Mouse (Mus musculus): ENCODE results near the gene Stac2. TPM values are rescaled to one million over a fixed set of nuclear protein-coding genes. Genes with fewer than 3 reads are reported as not detected.

Gene Stac2
- polyA plus RNA-seq, 1 experiment from 2014 or later: 0.78 TPM

- ATAC-seq (replicated peaks; ENCODE audit: insufficient number of reproducible peaks, insufficient read depth, low FRiP score, low read depth): no peak
- Histone ChIP-seq H3K27ac (no peak overlapping the region), H3K4me2 (no peak overlapping the region), H3K36me3 (no peaks in the 10 kb centered on the region), H3K27me3 (no peaks in the 10 kb centered on the region), H3K4me1 (replicated peaks) (0 out of 2 replicates have a peak, but pooled peaks cover 5% of the 10 kb centered on the region), H3K4me3 (no peak overlapping the region), H3K9ac (no peak overlapping the region), H3K9me3 (replicated peaks) (no peaks in the 10 kb centered on the region)
- WGBS: 90% methylated on average over 21 of the region's 21 CpGs
These were observed 14.0 kb upstream of the Stac2 start for GRCm38 (mm10) chr11:98067255-98067654.

- Histone ChIP-seq H3K9me3 (replicated peaks) (no peaks in the 10 kb centered on the region), H3K4me3 (no peak overlapping the region), H3K9ac (no peak overlapping the region), H3K27ac (no peak overlapping the region), H3K4me2 (no peak overlapping the region), H3K27me3 (no peaks in the 10 kb centered on the region), H3K4me1 (replicated peaks) (0 out of 2 replicates have a peak, but pooled peaks cover 9% of the 10 kb centered on the region), H3K36me3 (no peaks in the 10 kb centered on the region)
- ATAC-seq (replicated peaks; ENCODE audit: insufficient number of reproducible peaks, insufficient read depth, low FRiP score, low read depth): no peak; the same call in 1 of the 2 replicates
- WGBS: 87% methylated on average over 12 of the region's 12 CpGs
These were observed 12.9 kb upstream of the Stac2 start for GRCm38 (mm10) chr11:98066201-98066600.

- no peaks in the 10 kb centered on the region for H3K9me3 ChIP-seq (replicated peaks)
- H3K27ac ChIP-seq: no peak overlapping the region
- no peak overlapping the region for H3K4me3 ChIP-seq
- no peak overlapping the region for H3K9ac ChIP-seq
- ATAC-seq (replicated peaks; ENCODE audit: insufficient number of reproducible peaks, insufficient read depth, low FRiP score, low read depth): no peak
- 38% methylated on average over 6 of the region's 6 CpGs for WGBS
- 0 out of 2 replicates have a peak, but pooled peaks cover 2% of the 10 kb centered on the region for H3K27me3 ChIP-seq
- H3K36me3 ChIP-seq: no peaks in the 10 kb centered on the region
- no peak overlapping the region for H3K4me2 ChIP-seq
- peaks cover 15% of the 10 kb centered on the region for H3K4me1 ChIP-seq (replicated peaks)
These were observed 8.8 kb upstream of the Stac2 start for GRCm38 (mm10) chr11:98061904-98062562.

- no peak overlapping the region for H3K4me2 ChIP-seq
- no peaks in the 10 kb centered on the region for H3K9me3 ChIP-seq (replicated peaks)
- H3K27me3 ChIP-seq: 0 out of 2 replicates have a peak, but pooled peaks cover 2% of the 10 kb centered on the region
- 81% methylated on average over 3 of the region's 3 CpGs for WGBS
- peaks cover 17% of the 10 kb centered on the region for H3K4me1 ChIP-seq (replicated peaks)
- no peak for ATAC-seq (replicated peaks; ENCODE audit: insufficient number of reproducible peaks, insufficient read depth, low FRiP score, low read depth)
- H3K27ac ChIP-seq: no peak overlapping the region
- H3K4me3 ChIP-seq: no peak overlapping the region
- no peaks in the 10 kb centered on the region for H3K36me3 ChIP-seq
- H3K9ac ChIP-seq: no peak overlapping the region
These were observed 8.2 kb upstream of the Stac2 start for GRCm38 (mm10) chr11:98061441-98061840.

- no peak for ATAC-seq (replicated peaks; ENCODE audit: insufficient number of reproducible peaks, insufficient read depth, low FRiP score, low read depth)
These were observed 6.9 kb upstream of the Stac2 start for GRCm38 (mm10) chr11:98060104-98060692.

GRCm38 (mm10) chr11:98059662-98060061 lies 6.4 kb upstream of the Stac2 start:
- H3K9me3 ChIP-seq (replicated peaks): no peaks in the 10 kb centered on the region
- H3K27ac ChIP-seq: no peak overlapping the region
- no peak overlapping the region for H3K4me2 ChIP-seq
- no peaks in the 10 kb centered on the region for H3K36me3 ChIP-seq
- H3K27me3 ChIP-seq: peaks cover 15% of the 10 kb centered on the region; the same call in 1 of the 2 replicates
- H3K4me1 ChIP-seq (replicated peaks): peaks cover 14% of the 10 kb centered on the region
- H3K4me3 ChIP-seq: no peak overlapping the region
- 71% methylated on average over 7 of the region's 7 CpGs for WGBS
- no peak overlapping the region for H3K9ac ChIP-seq
- ATAC-seq (replicated peaks; ENCODE audit: insufficient number of reproducible peaks, insufficient read depth, low FRiP score, low read depth): no peak

More at GRCm38 (mm10) chr11:98060104-98060692, 6.9 kb upstream of the Stac2 start:
- peaks cover 14% of the 10 kb centered on the region for H3K4me1 ChIP-seq (replicated peaks)
- no peaks in the 10 kb centered on the region for H3K36me3 ChIP-seq
- no peak overlapping the region for H3K4me2 ChIP-seq
- H3K27ac ChIP-seq: no peak overlapping the region
- WGBS: 72% methylated on average over 5 of the region's 5 CpGs
- no peaks in the 10 kb centered on the region for H3K9me3 ChIP-seq (replicated peaks)
- H3K4me3 ChIP-seq: no peak overlapping the region
- no peak overlapping the region for H3K9ac ChIP-seq
- peaks cover 10% of the 10 kb centered on the region; the same call in 1 of the 2 replicates for H3K27me3 ChIP-seq

- Histone ChIP-seq H3K4me2 (no peak overlapping the region), H3K4me1 (replicated peaks) (peaks cover 22% of the 10 kb centered on the region), H3K9ac (no peak overlapping the region), H3K9me3 (replicated peaks) (no peaks in the 10 kb centered on the region), H3K27me3 (peaks cover 29% of the 10 kb centered on the region), H3K36me3 (no peaks in the 10 kb centered on the region), H3K27ac (no peak overlapping the region), H3K4me3 (no peak overlapping the region)
- 78% methylated on average over 5 of the region's 5 CpGs for WGBS
- ATAC-seq (replicated peaks; ENCODE audit: insufficient number of reproducible peaks, insufficient read depth, low FRiP score, low read depth): peak; percentile 36; the same call in 1 of the 2 replicates
These were observed 4.7 kb upstream of the Stac2 start for GRCm38 (mm10) chr11:98057998-98058397.

GRCm38 (mm10) chr11:98057466-98057865 lies 4.2 kb upstream of the Stac2 start:
- H3K4me3 ChIP-seq: no peak overlapping the region
- H3K36me3 ChIP-seq: no peaks in the 10 kb centered on the region

GRCm38 (mm10) chr11:98052129-98052988 lies 903 bp downstream of the Stac2 start:
- no peak for ATAC-seq (replicated peaks; ENCODE audit: insufficient number of reproducible peaks, insufficient read depth, low FRiP score, low read depth)
- Histone ChIP-seq H3K27ac (no peak overlapping the region), H3K27me3 (peaks cover 67% of the 10 kb centered on the region), H3K9me3 (replicated peaks) (no peaks in the 10 kb centered on the region), H3K4me2 (peak overlapping the region; percentile 85), H3K4me1 (replicated peaks) (peaks cover 46% of the 10 kb centered on the region), H3K4me3 (peak overlapping the region; percentile 54), H3K9ac (peak overlapping the region; percentile 49), H3K36me3 (no peaks in the 10 kb centered on the region)
- 1% methylated on average over 78 of the region's 83 CpGs for WGBS

More at GRCm38 (mm10) chr11:98057466-98057865, 4.2 kb upstream of the Stac2 start:
- 11% methylated on average over 9 of the region's 9 CpGs for WGBS
- Histone ChIP-seq H3K4me2 (peak overlapping the region; percentile 32), H3K4me1 (replicated peaks) (peaks cover 27% of the 10 kb centered on the region), H3K27me3 (peaks cover 34% of the 10 kb centered on the region), H3K9ac (no peak overlapping the region), H3K27ac (no peak overlapping the region), H3K9me3 (replicated peaks) (no peaks in the 10 kb centered on the region)
- ATAC-seq (replicated peaks; ENCODE audit: insufficient number of reproducible peaks, insufficient read depth, low FRiP score, low read depth): no peak

GRCm38 (mm10) chr11:98051611-98052128 lies 1.6 kb downstream of the Stac2 start:
- Histone ChIP-seq H3K9me3 (replicated peaks) (no peaks in the 10 kb centered on the region), H3K4me1 (replicated peaks) (peaks cover 41% of the 10 kb centered on the region), H3K4me3 (peak overlapping the region; percentile 54), H3K36me3 (no peaks in the 10 kb centered on the region), H3K4me2 (peak overlapping the region; percentile 85), H3K27me3 (peaks cover 68% of the 10 kb centered on the region), H3K27ac (no peak overlapping the region), H3K9ac (peak overlapping the region; percentile 49; the same call in 1 of the 2 replicates)
- ATAC-seq (replicated peaks; ENCODE audit: insufficient number of reproducible peaks, insufficient read depth, low FRiP score, low read depth): no peak
- WGBS: 9% methylated on average over 12 of the region's 12 CpGs

- Histone ChIP-seq H3K27ac (no peak overlapping the region), H3K36me3 (no peaks in the 10 kb centered on the region), H3K4me2 (no peak overlapping the region), H3K9me3 (replicated peaks) (no peaks in the 10 kb centered on the region), H3K4me3 (no peak overlapping the region), H3K9ac (no peak overlapping the region), H3K27me3 (peaks cover 67% of the 10 kb centered on the region), H3K4me1 (replicated peaks) (peaks cover 41% of the 10 kb centered on the region)
- ATAC-seq (replicated peaks; ENCODE audit: insufficient number of reproducible peaks, insufficient read depth, low FRiP score, low read depth): no peak
- WGBS: 19% methylated on average over 2 of the region's 2 CpGs
These were observed 2.3 kb downstream of the Stac2 start for GRCm38 (mm10) chr11:98050940-98051339.

Data from heart, embryonic 15.5 days (tissue).